Mouse (Mus musculus): ENCODE measurements around the gene Camta1.
A peak's percentile ranks its signal among the peaks of the same experiment; 100 is the strongest.

The Camta1 gene

DNA sequence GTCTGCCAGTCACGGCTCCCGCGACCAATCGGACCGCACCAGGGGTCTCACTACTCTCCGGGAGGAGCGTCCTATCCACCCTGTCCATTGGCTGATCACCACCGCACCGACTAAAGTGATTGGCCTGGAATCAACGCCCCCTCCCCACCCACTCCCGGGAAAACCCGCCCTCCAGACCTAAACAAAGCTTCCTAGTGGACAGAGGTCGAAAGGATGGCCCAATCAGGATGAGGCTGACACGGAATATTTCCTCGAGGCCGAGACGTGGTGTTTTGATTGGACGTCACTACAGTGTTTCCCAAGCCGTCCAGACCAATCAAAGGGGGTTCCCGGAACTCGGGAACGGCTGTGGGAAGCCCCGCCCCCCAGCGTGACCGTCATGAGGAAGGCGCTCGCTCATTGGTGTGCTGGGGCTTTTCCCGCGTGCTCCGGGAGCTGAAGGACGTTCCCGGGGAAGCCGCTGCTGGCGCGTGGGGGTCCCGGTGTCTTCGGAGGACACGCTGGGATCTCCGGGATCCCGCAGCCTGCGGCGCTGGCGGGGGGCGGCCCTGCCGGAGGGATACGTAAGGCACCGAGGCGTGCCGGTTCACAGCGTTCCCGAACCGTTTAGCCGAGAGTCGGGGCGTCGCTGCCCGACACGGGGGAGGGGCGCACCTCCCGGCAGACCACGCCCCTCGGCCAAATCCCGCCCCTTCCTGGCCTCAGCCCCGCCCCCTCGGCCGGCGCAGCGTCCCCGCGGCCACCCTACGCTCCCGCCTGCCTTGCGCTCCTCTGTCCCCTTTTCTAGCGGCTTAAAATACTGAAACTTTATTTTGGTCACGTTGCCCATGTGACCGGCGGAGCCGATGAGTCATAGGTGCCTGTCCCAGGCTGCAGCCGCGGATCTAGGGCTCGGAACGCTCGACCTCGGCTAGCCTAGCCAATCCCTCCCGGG, at the start of gene Camta1:
TSS of gene Camta1 (minus strand) at position 71 of the 934 bp plus-strand sequence.
- peak; percentile 100 for DNase-seq (ENCODE audit: low spot score)

DNA sequence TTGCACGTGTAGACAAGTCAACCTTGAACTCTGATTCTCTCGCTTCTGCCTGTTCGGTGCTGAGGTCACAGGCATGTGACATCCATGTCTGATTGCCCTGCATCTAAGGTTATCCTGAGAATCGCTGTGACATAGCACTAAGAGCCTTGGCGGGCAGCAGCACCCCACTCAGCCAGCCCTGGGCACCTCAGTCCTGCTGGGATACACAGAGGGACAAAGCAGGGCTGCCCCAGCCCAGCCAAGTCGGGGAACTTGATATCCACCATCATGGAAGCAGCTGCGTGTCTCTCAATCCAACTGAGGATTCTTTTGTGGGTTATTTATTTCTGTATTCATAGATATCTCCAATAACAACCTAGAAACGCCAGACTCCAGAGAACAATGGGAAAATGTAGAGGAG, 47.1 kb upstream of the Camta1 start:
- no peak for DNase-seq (ENCODE audit: low spot score)

DNA sequence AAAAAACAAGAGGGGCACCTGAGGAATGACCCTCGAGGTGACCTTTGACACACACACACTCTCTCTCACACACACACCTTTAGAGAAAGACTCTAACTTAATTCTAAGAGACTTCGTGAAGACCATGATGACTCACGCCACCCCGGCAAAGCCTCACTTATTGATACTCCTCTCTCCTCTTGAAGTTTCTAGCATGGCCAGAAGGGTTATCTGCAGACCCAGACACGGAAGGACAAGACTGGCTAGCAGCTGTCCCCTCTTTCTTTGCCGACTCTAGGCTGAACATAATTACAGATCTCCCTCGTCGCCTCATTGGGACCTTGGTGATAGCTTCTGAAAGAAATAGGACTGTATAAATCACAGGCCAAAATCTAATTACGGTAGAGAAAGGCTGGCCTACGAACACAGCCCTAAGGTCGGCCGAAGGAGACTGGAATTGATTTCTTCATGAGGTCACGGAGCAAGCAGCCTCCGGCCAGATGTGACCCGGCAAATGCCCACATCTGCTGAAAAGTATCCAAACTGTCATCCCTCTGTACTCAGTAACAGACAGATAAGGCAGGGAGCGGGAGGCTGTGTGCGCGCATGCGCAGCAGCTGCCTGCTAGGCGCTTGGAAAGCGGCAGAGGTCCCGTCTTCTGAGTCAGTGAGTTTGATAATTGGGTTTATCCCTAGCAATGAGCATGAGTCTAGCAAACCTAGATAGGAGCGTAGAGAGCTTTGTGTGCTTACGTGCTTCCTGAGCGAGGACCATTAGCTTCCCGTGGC, 46.1 kb upstream of the Camta1 start:
- DNase-seq (ENCODE audit: low spot score): no peak

DNA sequence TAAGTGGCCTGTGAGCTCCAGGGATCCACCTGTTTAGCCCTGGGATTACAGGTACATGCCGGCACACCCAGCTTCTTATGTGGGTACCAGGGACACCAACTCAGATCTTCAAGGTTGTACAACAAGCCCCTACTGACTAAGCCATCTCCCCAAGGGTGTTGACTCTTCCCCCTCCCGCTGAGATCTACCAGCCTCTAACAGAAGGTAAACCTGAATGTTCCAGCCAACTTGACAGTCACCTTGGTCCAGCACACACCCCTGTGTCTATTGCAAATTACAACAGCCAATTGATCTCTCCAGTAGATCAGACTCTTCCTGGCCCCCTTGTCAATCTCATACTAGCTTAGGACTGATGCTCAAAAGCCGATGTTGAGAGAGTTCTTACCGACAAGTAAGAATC, 43.9 kb upstream of the Camta1 start:
- no peak for DNase-seq (ENCODE audit: low spot score)

DNA sequence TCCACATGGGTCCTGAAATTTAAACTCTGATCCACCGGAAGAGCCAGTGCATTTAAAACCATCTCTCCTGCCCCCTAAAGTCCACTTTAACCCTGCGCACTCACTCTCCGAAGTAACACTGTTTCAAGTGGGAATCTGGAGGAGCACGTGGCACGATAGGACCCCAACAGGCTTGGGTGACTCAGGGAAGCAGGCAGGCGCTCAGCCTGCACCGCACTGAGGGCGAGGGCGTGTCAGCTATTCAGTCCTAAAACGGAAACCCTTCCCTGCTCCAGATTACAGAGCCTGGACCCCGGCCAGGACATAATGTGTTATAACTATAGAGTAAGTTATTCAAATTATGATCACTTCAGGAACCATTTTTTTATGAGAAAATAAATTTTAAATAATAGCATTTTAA, 42.4 kb upstream of the Camta1 start:
- DNase-seq (ENCODE audit: low spot score): peak; percentile 48

DNA sequence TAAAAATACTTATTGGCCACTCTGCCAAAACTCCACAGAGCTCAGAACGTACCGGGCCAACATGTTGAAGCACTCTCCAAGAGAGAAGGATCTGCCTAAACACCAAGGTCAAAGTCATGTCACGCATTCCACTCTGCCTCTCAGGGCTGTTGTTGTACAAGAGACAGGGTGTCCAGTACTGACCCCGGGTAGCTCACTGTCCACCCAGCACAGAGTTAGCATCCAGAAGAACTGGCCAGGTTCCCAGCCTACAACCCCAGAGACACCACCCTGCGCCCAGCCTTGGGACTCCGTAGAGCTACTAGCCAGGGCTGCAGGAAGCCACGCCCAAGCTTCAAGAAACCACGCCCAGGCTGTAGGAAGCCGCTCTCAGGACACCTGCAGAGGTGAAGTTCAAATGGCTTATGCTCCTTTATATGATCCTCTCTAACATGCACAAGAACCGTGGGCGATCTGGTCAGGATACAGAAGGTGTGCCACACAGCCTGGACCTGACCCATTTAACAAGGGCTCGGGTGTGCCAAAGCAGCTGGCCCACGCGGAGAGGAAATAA, 41.1 kb upstream of the Camta1 start:
- peak; percentile 89 for DNase-seq (ENCODE audit: low spot score)

DNA sequence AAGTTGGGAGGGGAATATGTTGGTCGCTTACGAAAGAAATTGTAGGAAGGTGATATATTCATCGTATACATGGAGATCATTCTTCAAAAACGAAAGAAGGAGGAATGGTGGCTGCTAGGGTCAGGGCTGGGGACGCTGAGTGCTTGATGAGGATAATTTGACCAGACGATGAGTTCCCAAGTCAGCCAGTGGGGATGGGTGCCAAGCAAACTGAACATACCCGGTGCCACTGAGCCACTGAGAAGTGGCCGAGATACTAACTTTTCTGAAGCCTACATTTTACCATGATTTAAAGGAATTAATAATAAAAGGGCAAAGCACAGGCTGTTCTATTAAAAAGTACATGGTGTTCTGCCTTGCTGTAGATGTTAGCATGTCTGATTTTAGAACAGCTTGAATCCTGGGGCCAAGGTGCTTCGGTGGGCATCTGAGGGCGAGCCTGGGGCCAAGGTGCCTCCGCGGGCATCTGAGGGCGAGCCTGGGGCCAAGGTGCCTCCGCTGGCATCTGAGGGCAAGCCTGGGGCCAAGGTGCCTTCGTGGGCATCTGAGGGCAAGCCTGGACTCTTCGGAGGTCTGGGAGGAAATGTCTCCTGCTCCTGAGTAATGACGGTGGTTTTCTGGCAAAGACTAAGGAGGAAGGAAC, 40.5 kb upstream of the Camta1 start:
- DNase-seq (ENCODE audit: low spot score): no peak

DNA sequence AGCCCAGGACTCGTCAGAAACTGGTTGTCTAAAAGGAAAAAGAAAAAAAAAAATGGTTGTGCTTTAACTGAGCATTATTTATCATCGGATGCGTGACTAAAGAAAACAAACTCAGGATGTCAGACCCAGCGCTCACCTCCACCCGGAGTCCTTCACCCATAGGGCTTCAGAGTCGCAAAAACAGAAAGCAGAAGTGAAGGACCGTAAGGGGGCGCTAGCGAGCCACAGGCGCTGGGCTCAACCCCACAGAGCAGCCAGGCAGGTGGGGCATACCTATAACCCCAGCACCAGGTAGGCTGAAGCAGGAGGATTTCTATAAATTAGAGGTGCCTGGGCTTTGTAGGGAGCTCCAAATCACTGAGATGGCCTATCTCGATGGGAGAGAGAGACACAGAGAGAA, 39.7 kb upstream of the Camta1 start:
- no peak for DNase-seq (ENCODE audit: low spot score)

DNA sequence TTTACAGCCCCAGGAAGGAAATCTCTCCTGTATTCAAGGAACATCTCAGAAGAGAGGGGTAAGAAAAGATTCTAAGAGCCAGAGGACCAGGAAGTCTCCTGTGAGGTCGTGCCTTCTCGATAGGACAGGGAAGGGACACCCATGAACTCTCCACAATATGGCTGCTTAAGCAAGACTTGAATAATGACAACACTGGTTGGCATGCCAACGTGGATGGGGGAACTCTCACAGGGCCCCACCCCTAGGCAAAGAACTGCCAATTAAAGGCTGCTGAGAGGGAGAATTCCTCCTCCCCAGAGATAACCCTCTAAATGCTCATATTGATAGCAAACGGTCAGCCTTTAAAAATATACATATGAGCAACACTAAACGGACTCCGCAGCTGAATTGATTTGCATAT, 39.1 kb upstream of the Camta1 start:
- no peak for DNase-seq (ENCODE audit: low spot score)

DNA sequence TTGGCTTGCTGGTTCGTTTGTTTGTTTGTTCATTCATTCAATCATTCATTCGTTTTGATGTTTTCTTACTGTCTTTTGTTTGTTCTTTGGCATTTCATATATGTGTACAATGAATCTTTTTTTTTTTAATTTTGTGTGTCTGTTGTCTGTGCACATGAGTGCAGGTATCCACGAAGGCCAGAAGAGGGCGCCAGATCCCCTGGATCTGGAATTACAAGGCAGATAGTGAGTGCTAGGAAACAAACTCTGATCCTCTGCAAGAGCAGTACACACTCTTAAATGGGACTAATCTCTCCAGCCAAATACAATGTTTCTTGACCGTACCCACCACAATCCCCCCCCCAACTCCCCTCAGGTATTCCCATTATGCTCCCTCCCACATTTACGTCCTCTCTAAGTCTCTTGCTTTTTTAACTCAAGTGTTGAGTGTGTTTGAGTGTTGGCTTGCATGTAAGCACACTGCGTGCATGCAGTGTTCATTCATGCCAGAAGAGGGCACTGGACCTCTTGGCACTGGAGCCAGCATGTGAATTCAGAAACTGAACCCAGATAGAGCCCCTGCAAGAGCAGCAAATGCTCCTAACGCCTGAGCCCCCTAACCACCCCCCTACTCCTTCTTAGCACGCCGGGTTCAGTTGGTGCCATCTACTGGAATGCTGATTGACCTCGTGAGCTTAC, 38.2 kb upstream of the Camta1 start:
- DNase-seq (ENCODE audit: low spot score): no peak

DNA sequence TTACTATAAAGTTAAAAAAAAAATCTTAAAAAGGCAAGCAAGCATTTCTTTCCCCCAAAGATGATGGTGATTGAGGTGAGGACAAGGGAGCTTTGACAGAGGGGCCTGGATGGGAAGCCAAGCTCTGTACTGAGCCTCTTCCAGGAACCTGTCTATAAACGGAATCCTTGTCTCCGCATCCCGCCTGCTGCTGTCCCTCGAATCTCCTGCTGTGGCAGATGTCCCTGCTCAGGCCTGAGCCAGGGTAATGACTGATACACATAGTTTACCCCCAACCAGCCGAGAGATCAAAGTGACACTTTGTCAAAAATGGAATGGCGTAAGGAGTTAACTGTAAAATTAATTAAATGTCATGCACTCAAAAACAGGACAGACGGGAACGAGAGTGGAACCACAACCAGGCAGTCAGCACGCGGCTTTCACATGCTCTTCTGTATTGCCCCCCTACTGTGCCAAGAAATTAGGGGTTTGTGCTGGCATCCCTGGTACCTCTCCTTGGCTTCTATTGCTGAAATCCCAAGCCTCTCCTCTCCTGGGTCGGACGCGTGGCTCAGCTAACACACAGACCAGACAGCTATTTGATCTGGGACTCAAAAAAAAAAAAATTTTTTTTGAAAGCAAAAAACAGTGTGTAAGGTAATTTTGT, 37.0 kb upstream of the Camta1 start:
- DNase-seq (ENCODE audit: low spot score): no peak

DNA sequence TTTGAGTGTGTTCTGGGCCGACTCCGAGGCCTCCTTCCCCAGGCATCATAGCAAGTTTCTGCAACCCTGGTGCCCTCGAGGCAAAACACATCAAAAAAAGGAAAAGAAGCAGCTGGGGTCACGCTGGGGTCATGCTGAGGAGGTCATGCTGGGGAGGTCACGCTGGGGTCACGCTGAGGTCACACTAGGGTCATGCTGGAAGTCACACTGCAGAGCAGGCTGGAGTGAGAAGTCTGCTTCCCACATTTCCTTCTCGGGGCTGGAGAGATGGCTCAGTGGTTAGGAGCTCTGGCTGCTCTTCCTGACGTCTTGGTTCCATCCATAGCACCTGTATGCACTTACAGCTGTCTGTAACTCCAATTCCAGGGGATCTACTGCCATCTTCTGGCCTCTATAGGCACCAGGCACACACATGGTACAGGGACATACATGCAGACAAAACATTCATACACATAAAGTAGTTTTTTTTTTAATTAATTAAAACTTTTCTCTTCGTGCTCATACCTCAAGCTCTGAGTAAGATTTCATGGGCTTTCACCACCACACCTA, 35.5 kb upstream of the Camta1 start:
- DNase-seq (ENCODE audit: low spot score): no peak

DNA sequence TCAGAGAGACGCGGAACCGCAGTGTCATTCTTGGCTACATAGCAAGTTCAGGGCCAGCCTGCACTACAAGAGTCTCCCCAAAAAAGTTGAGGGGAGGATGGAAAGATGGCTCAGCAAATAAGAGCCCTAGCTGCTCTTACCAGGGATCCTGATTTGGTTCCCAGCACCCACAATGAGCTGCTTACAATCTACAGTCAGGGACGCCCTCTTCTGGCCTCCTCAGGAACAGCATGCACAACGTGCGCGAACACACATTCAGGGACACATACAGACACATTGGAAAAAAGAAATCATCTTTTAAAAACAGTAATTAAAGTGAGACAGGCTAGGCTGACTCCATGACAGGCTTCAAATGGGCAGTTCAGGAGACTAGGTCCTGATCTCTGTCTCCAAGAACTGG, 33.9 kb upstream of the Camta1 start:
- no peak for DNase-seq (ENCODE audit: low spot score)

DNA sequence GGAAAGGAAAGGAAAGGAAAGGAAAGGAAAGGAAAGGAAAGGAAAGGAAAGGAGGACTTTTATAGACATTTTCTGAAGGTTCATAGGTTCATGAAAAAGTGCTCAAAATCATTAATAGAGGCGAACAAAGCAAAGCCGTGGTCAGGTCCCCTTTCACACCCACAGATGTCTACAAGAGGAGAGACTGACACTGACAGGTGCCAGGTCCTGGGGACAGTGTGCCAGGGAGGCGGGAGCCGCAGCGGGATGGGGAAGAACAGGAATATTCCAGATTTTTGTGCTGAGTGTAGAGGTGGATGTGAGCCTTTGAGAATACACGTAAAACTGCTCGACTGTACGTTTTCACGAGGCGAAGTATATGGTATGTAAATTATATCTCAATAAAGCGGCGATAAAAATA, 33.2 kb upstream of the Camta1 start:
- DNase-seq (ENCODE audit: low spot score): no peak

DNA sequence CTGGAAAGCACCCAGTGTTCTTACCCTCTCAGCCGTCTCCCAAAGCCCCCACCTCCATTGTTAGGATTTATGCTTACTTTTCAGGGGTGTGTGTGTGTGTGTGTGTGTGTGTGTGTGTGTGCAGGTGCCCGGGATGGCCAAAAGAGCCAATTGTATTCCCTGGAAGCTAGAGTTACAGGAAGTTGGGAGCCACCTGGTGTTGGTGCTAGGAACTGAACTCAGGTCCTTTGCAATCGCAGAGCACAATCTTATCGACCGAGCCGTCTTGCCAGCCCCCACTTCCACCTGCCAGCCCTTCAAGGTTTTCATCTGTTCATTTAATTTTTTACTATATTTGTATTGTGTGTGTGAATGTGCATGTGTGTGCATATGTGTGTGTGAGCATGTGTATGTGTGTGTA, 31.6 kb upstream of the Camta1 start:
- no peak for DNase-seq (ENCODE audit: low spot score)

DNA sequence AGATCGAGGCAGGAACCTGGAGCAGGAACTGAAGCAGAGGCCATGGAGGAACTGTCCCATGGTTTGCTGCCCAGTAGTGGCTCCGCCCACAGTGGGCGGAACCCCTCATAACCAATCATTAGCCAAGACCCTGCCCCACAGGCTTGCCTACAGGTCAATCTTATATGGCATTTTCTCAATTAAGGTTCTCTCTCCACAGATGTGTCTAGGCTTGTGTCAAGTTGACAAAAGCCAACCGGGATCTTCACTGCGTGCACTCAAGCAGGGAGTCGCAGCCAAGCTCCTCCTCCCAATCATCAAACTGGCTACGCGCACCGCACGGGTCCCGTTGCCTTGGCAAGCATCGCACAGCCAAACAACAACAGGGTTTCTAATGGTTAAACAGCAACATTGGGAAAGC, 19.9 kb upstream of the Camta1 start:
- DNase-seq (ENCODE audit: low spot score): no peak

DNA sequence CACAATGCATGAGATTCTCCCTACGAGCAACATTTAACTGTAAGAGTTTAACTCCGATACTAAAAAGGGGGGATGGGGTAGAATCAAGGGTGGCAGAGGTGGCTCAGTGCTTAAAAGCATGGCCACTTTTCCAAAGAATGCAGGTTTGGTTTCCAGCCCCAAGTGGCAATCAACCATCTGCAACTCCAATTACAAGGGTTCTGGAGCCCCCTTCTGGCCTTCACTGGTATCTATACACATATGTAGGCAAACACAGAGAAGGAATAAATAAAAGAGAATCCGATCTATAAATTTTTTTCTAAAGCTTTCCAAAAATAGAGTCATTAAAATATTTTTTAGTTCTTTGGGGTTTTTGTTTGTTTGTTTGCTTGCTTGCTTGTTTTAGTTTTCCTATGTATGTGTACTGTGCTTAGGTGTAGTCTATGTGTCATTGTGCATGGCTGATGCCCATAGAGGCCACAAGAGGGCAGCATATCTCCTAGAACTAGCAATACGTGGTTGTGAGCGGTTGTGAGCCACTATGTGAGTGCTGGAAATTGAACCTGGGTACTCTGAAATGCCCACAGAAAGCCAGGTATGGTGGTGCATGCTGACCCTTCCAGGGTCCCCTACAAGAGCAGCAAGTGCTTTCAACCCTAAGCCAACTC, 18.5 kb upstream of the Camta1 start:
- DNase-seq (ENCODE audit: low spot score): no peak

DNA sequence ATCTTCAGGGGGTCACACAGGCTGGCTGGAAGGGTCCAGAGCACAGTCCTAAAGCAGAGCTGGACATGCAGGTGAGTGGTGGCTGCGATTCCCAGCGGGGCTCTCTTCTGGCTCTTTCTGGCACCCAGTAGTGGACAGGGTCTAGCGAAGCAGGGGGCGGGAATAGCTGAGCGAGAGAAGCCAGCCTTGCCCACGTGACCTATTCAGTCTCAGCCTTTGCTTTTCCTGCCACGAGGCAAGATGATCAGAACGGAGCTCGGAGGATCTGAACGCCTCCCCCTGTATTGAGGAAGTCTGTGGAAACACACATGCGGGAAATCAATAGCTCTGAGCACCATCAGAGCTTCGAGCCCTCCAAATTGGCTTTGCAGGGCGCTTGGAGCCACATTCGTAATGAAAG, 14.7 kb upstream of the Camta1 start:
- DNase-seq (ENCODE audit: low spot score): no peak

DNA sequence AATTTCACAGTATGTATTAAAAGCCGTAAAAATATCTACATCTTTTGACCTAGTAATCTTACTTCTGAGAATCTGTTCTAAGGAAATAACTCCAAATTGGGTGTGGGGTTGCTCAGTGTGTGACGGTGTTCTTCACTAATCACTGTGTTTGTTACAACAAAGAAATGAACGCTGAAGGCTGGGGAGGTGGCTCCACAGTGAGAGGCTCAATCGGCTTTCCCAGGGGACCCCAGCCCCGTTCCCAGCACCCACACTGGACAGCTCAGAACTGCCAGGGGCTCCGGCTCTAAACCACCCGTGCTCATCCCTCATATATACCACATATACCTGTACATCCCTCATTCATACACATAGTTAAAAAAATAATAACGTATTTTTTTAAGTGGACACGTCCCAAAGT, 1.8 kb upstream of the Camta1 start:
- no peak for DNase-seq (ENCODE audit: low spot score)

DNA sequence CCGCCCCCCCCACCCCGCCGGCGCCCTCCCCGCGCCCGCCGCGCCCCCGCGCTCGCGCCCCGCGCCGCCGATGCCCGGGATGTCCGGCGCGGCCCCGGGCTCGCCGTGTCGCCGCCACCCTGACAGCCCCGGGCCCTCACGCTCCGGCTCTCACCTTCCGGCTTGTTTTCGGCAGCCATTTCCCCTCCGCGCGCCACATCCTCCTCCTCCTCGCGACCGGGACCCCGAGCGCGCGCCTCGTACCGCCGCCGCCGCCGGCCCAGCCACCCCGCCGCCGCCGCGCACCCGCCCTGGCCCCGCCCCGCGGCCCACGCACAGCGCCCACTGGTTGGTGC, 238 bp downstream of the Camta1 start:
- no peak for DNase-seq (ENCODE audit: low spot score)

All from lung, postnatal 25 days (tissue).